Mouse (Mus musculus) left cerebral cortex, postnatal 25 days (tissue): ENCODE results near the gene Sv2a. TPM values are rescaled to one million over a fixed set of nuclear protein-coding genes. Genes with fewer than 3 reads are reported as not detected.

Experiments used
- DNase-seq, 2 experiments: peaks; one replicate each; pipeline ENCODE4 v3.0.0; 2022; ENCODE audit warnings: low spot score in 2 of 2, mixed read lengths in 1 of 2
- intact Hi-C: fragments of 180-260 bp; cut with DNase I; formaldehyde crosslinking; loops from one replicate; pipeline ENCODE4 v1.15.1; 2025
- total RNA-seq, 2 experiments: library from RNA; stranded (reverse); gene quantifications; 2 replicates each; pipeline ENCODE4 v1.2.3; 2021

The Sv2a gene
- total RNA-seq, result 100 to 1,000 TPM; 429 to 435 TPM

DNA sequence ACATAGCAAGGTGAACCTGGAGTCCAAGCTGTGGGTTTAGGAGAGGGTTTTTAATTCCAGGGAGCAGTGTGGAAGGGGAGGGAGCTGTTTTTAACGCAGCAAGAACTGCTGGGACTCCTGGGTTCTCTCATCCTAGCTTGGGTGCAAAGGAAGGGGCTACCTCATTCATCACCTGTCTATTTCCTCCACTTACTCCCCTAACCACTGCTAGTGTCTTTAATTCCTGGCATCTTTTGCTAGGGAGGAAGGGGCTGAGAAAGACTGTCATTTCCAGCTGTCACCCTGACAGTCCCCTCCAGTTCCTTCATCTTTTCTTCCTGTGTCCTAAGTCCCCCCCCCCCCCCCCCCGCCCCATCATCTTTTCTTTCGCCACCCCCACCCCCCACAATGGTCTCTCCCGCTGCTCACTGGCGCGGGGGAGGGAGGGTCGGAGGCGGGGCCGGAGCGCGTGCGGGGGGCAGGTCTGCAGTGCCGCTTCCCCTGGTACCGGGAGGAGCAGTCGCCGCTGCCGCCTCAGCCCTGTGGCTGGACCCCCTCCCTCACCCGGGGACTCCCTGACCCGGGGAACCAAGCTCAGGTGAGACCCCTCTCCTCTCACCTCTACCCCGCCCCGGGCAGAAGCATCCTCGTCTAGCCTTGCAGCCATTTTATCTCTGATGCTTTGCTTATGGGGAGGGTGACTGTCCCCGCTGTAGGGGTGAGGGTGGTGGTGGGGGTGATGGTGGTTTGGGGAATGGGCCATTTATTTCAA is at the start of gene Sv2a:
TSS of gene Sv2a (plus strand) at position 425 of the 751 bp plus-strand sequence.
- DNase-seq, result peak; percentile 73 to 79
- intact Hi-C loops, result no loop called here

GRCm38 (mm10) chr3:96132478-96132877 is 48.5 kb upstream of the Sv2a start:
- intact Hi-C loops, result no loop called here
- no peak for DNase-seq

GRCm38 (mm10) chr3:96133327-96133905 is 47.5 kb upstream of the Sv2a start:
- intact Hi-C loops, result no loop called here
- no peak for DNase-seq

GRCm38 (mm10) chr3:96135011-96135410 is 45.9 kb upstream of the Sv2a start:
- intact Hi-C loops, result no loop called here
- DNase-seq, result no peak

DNA sequence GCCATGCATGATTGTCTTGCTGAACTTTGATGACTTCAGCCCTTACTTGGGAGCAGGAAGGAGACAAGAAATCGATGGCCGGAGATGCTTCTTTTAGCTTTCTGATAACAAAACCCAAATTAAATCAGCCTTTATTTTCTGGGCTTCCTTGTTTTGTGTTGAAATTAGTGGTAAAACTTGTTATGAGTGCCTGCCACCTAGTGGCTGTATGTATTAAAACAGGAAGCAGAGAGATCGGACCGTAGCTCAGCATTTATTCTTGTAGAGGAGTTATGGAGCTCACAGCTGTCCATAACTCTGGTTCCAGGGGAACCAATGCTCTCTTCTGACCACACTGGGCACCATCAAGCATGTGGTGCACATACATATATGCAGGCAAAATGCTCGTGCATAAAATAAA is 33.0 kb upstream of the Sv2a start:
- intact Hi-C loops, result loop anchor here (5.0 kb wide), 3 partner anchors 41 to 181 kb away; no protein-coding TSS in a partner anchor
- peak; percentile 75 to 81 for DNase-seq

- DNase-seq, result no peak
- intact Hi-C loops, result no loop called here
These were observed 29.1 kb upstream of the Sv2a start for GRCm38 (mm10) chr3:96151836-96152235.

- intact Hi-C loops, result no loop called here
- peak in 1 of 2 experiments; percentile 79 for DNase-seq
These were observed 28.3 kb upstream of the Sv2a start for GRCm38 (mm10) chr3:96152611-96153010.

GRCm38 (mm10) chr3:96155501-96155900 is 25.4 kb upstream of the Sv2a start:
- no peak for DNase-seq
- intact Hi-C loops, result no loop called here

- intact Hi-C loops, result no loop called here
- no peak for DNase-seq
These were observed 21.1 kb upstream of the Sv2a start for GRCm38 (mm10) chr3:96159820-96160219.

DNA sequence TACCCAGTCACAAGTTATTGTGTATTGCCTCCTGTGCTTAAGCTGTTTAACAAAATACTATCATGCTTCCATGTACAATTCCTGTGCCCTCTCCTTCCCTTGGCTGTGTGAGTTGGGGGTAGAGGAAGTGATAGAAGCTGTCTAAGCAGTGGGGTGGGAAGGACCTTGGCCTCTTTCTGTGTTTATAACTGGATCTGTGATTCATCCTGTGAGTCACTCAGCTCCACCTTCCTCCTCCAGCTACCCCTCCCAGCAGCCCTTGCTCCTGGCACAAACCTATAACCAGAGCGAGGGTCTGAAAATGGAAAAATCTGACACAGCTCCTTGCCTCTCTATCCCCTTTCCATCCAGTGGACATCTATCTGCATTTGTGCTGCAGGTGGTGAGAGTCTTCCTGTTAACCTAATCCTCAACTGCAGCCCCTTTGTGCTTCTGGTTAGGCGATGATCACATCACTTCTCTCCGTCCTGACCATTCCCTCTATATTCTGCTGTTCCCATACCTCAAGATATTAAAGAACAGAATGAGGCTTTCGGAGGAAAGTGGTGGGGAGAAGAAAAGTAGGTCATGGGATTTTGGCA is 20.6 kb upstream of the Sv2a start:
- DNase-seq, result peak; percentile 51 to 89
- intact Hi-C loops, result no loop called here

GRCm38 (mm10) chr3:96160803-96161516 is 20.0 kb upstream of the Sv2a start:
- peak in 1 of 2 experiments; percentile 89 for DNase-seq
- intact Hi-C loops, result no loop called here

DNA sequence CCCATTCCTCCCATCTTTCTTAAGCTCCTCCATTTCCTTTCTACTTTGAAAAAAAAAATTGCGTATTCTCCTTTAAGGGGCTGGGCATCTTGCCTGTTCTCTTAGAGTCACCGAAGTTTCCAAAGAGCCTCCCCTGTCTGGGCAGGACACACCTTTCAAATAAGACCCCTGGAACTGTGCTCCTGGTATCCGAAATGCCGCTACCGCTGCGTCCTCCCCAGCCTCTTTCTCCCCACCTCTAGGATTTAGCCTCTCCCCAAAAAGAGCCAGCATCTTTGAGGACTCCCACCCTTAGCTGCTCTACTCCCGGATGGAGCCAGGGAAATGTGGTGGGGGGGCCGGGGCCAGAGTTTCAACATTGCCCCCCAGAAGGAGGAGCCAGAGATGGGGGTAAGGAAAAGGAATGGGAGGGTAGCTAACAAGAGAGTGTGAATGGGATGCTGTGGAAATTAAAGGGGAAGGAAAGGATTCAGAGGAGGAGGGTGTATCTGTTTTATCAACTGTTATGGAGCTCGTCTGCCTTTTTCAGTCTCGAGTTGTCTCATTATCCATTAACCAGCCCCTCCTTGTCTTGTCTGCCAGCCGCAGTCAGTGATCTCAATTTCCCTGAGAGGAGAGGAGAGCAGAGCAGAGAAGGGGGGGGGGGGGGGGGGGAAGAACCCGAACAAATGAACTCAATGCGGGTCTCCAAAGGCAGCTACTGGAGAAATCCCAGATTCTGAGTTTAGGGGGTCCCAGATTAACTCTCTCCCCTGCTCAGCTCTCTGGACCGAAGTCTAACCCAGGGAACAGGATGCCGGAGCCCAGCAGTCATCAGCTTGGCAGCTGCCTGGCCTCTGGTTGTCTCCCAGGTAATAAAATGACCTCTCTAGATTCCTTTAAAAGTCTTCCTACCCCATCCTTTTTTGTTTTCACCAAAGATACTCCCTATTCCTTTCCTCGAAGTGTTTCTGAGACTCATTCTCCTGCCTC is 18.8 kb upstream of the Sv2a start, which contains the start of gene Mtmr11:
TSS of gene Mtmr11 (plus strand) at position 136 of the 972 bp plus-strand sequence.
- DNase-seq, result peak in 1 of 2 experiments; percentile 51
- intact Hi-C loops, result no loop called here

DNA sequence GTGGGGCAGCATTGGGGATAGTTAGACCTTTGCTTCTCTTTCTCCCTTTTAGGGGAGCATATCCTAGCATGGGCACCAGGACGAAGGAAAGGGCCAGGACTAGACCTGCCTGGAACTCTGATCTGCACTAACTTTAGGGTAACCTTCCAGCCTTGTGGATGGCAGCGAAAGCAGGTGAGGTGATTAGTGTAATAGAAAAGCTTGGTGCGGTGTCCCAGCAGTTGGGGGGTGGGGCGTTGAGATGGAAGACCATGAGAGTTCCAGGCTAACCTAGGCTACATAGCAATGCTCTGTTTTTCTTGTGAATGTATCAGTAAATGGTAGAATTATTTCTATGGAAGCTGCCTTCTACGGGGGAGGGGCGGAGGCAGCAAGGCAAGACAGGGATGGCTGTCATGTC is 17.9 kb upstream of the Sv2a start:
- DNase-seq, result no peak
- intact Hi-C loops, result no loop called here

- no peak for DNase-seq
- intact Hi-C loops, result no loop called here
These were observed 12.3 kb upstream of the Sv2a start for GRCm38 (mm10) chr3:96168466-96169158.

- DNase-seq, result no peak
- intact Hi-C loops, result no loop called here
These were observed 10.7 kb upstream of the Sv2a start for GRCm38 (mm10) chr3:96170276-96170675.

- intact Hi-C loops, result no loop called here
- DNase-seq, result no peak
These were observed 9.9 kb upstream of the Sv2a start for GRCm38 (mm10) chr3:96170976-96171545.

DNA sequence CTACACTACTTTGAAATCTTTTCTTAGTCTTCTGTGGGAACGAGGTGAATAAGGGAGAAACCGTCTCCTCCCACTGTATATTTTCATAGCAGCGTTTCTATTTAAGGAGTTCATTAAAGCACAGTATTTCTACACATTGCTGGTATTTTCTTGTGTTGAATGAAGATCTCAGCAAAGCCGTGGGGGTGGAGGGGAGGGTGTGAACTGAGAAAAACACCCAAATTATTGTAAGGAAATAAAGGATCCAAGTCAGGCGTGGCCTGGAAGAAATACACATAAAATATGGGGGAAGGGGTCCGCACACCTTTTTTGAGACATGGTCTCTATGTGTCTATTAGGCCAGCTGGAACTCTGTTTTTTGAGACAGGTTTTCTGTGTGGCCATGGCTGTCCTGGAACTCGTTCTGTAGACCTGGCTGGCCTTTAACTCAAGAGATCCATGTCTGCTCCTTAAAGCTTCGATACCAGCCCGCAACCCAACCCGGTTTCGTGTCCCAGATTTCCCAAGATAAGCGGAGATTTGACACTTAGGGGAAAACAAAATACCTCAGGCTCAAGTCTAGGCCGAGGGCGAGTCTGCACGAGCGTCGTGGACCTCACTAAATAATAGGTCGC is 9.3 kb upstream of the Sv2a start:
- peak in 1 of 2 experiments; percentile 78 for DNase-seq
- intact Hi-C loops, result loop anchor here (2.0 kb wide), 1 partner anchor 67 kb away; the partner anchor contains the start of gene Otud7b
